Mouse (Mus musculus) hindbrain, postnatal 0 days (tissue): ENCODE measurements around the gene Slc7a10. TPM values are rescaled to one million over a fixed set of nuclear protein-coding genes. Genes with fewer than 3 reads are reported as not detected.
A peak's percentile ranks its signal among the peaks of the same experiment; 100 is the strongest.

Experiments
- ATAC-seq: fragments of 200-750 bp; cut with Nextera tagmentation; 2 replicates; pipeline ENCODE4 v1.8.0; 2017; ENCODE audit warnings: mild to moderate bottlenecking, moderate TSS enrichment, moderate library complexity
- DNase-seq: peaks from one replicate; pipeline ENCODE4 v3.0.0-alpha.2; 2015; ENCODE audit warnings: low spot score
- H3K27ac ChIP-seq: fragments of 300-500 bp; sonication (generic); 2 replicates; pipeline ENCODE4 v1.5.1; 2014; ENCODE audit warnings: mild to moderate bottlenecking
- H3K27me3 ChIP-seq: fragments of 300-500 bp; sonication (generic); 2 replicates; pipeline ENCODE4 v1.6.1; 2014; ENCODE audit warnings: low read length, mixed read lengths; ENCODE audit not compliant: insufficient read depth
- H3K36me3 ChIP-seq: fragments of 300-500 bp; sonication (generic); 2 replicates; pipeline ENCODE4 v1.6.1; 2014; ENCODE audit warnings: low read length, mixed read lengths; ENCODE audit not compliant: insufficient read depth
- H3K4me1 ChIP-seq: fragments of 300-500 bp; sonication (generic); 2 replicates; pipeline ENCODE4 v1.6.1; 2014; ENCODE audit warnings: antibody characterized with exemption, low read length, mixed read lengths; ENCODE audit not compliant: insufficient read depth
- H3K4me2 ChIP-seq: fragments of 300-500 bp; sonication (generic); 2 replicates; pipeline ENCODE4 v1.6.1; 2014; ENCODE audit warnings: low read depth, mild to moderate bottlenecking, low read length, moderate library complexity, mixed read lengths
- H3K4me3 ChIP-seq: fragments of 300-500 bp; sonication (generic); 2 replicates; pipeline ENCODE4 v1.5.1; 2014; ENCODE audit warnings: low read length
- H3K9ac ChIP-seq: fragments of 300-500 bp; sonication (generic); replicated peaks from 2 replicates; pipeline ENCODE4 v1.6.1; 2014; ENCODE audit warnings: mild to moderate bottlenecking, low read length, moderate library complexity, mixed read lengths
- H3K9me3 ChIP-seq: fragments of 300-500 bp; sonication (generic); 2 replicates; pipeline ENCODE4 v1.6.1; 2016; ENCODE audit warnings: low read length, mixed read lengths
- CTCF ChIP-seq: IDR thresholded peaks from 2 replicates; pipeline ENCODE4 v1.5.1; 2016; ENCODE audit warnings: antibody characterized with exemption, control low read depth, low read depth
- WGBS: fragments of 180-500 bp; shearing (Covaris S2); extraction: QIAGEN DNeasy Blood & Tissue Kit; methylation state at CpG from one replicate; pipeline ENCODE4 v1.1.7; 2014; 5-methylcytosine and 5-hydroxymethylcytosine counted together
- polyA plus RNA-seq: library from polyadenylated mRNA; unstranded; fragments of >200 nt; fragmentation: Nextera tagmentation; extraction: Ambion mirVana; gene quantifications from 2 replicates; pipeline ENCODE4 v1.2.1, GENCODE M21; 2015
- total RNA-seq: library from RNA; depleted of rRNA; stranded (reverse); fragments of >200 nt; gene quantifications from 2 replicates; pipeline ENCODE4 v1.2.3, GENCODE M21; 2014

The Slc7a10 gene
- total and polyA plus RNA-seq, 2 experiments from 2014 or later, result 47.8 to 70.2 TPM

GRCm38 (mm10) chr7:35169341-35169740 lies 16.8 kb upstream of the Slc7a10 start:
- 16% methylated on average over 6 of the region's 6 CpGs for WGBS
- ATAC-seq, result 0 out of 2 replicates have a peak, but pooled peaks have one; percentile 51
- Histone ChIP-seq H3K4me1 (no peaks in the 10 kb centered on the region), H3K4me3 (no peak overlapping the region), H3K27ac (no peak overlapping the region), H3K9ac (no peak overlapping the region), H3K27me3 (no peaks in the 10 kb centered on the region), H3K9me3 (no peaks in the 10 kb centered on the region), H3K4me2 (no peak overlapping the region), H3K36me3 (no peaks in the 10 kb centered on the region)
- TF ChIP-seq CTCF, result peak; percentile 96
- peak; percentile 91 for DNase-seq

- ATAC-seq, result peak; percentile 84
- Histone ChIP-seq H3K27ac (no peak overlapping the region), H3K36me3 (no peaks in the 10 kb centered on the region), H3K27me3 (no peaks in the 10 kb centered on the region), H3K4me1 (no peaks in the 10 kb centered on the region), H3K4me3 (no peak overlapping the region), H3K9ac (no peak overlapping the region), H3K4me2 (0 out of 2 replicates have a peak overlapping the region, but pooled peaks have one; percentile 13), H3K9me3 (no peaks in the 10 kb centered on the region)
- WGBS, result 2% methylated on average over 16 of the region's 16 CpGs
- DNase-seq, result peak; percentile 94
- peak; percentile 88 for TF ChIP-seq CTCF
Observed at GRCm38 (mm10) chr7:35171867-35172382, 14.3 kb upstream of the Slc7a10 start.

- Histone ChIP-seq H3K4me2 (no peak overlapping the region), H3K27me3 (no peaks in the 10 kb centered on the region), H3K4me3 (no peak overlapping the region), H3K36me3 (no peaks in the 10 kb centered on the region), H3K4me1 (no peaks in the 10 kb centered on the region), H3K9me3 (no peaks in the 10 kb centered on the region), H3K27ac (no peak overlapping the region), H3K9ac (no peak overlapping the region)
- 83% methylated on average over 4 of the region's 4 CpGs for WGBS
- TF ChIP-seq CTCF, result no peak
- DNase-seq (no peak), ATAC-seq (no peak)
Observed at GRCm38 (mm10) chr7:35172519-35172918, 13.7 kb upstream of the Slc7a10 start.

- Histone ChIP-seq H3K4me3 (no peak overlapping the region), H3K4me2 (no peak overlapping the region), H3K9me3 (no peaks in the 10 kb centered on the region), H3K27ac (no peak overlapping the region), H3K4me1 (no peaks in the 10 kb centered on the region), H3K9ac (no peak overlapping the region), H3K36me3 (no peaks in the 10 kb centered on the region), H3K27me3 (no peaks in the 10 kb centered on the region)
- WGBS, result 81% methylated on average over 4 of the region's 4 CpGs
- ATAC-seq (no peak), DNase-seq (no peak)
- TF ChIP-seq CTCF, result no peak
Observed at GRCm38 (mm10) chr7:35175533-35175932, 10.7 kb upstream of the Slc7a10 start.

- no peaks in the 10 kb centered on the region for H3K9me3 ChIP-seq
- H3K27ac ChIP-seq, result no peak overlapping the region
- H3K27me3 ChIP-seq, result no peaks in the 10 kb centered on the region
- H3K4me1 ChIP-seq, result no peaks in the 10 kb centered on the region
- no peak overlapping the region for H3K4me3 ChIP-seq
- peak; percentile 65 for DNase-seq
- H3K36me3 ChIP-seq, result no peaks in the 10 kb centered on the region
- 54% methylated on average over 18 of the region's 18 CpGs for WGBS
- H3K4me2 ChIP-seq, result no peak overlapping the region
- peak; percentile 76 for TF ChIP-seq CTCF
- H3K9ac ChIP-seq, result no peak overlapping the region
- ATAC-seq, result 0 out of 2 replicates have a peak, but pooled peaks have one; percentile 19
Observed at GRCm38 (mm10) chr7:35176412-35177381, 9.5 kb upstream of the Slc7a10 start.

GRCm38 (mm10) chr7:35184833-35185724 lies 1.1 kb upstream of the Slc7a10 start:
- H3K9me3 ChIP-seq, result no peaks in the 10 kb centered on the region; the same call in 1 of the 2 replicates
- no peak overlapping the region; the same call in 1 of the 2 replicates for H3K9ac ChIP-seq
- 2% methylated on average over 54 of the region's 54 CpGs for WGBS
- peak overlapping the region; percentile 29 for H3K4me3 ChIP-seq
- DNase-seq (peak; percentile 68), ATAC-seq (peak; percentile 88)
- peak; percentile 53 for TF ChIP-seq CTCF
- peak overlapping the region; percentile 38 for H3K27ac ChIP-seq
- peak overlapping the region; percentile 58 for H3K4me2 ChIP-seq
- H3K27me3 ChIP-seq, result peaks cover 33% of the 10 kb centered on the region
- H3K36me3 ChIP-seq, result no peaks in the 10 kb centered on the region
- H3K4me1 ChIP-seq, result no peaks in the 10 kb centered on the region
